Mouse (Mus musculus) cerebellum, adult 11-12 months (tissue): Measurements from ENCODE around the gene Anapc16.
"Not testable (repeated sequence)": the region's sequence is repeated elsewhere in the genome, so short reads cannot be mapped to it uniquely, and the experiment has no call there.

Experiments used
- DNase-seq: peaks from one replicate; pipeline ENCODE4 v3.0.0; 2022

The Anapc16 gene

GRCm38 (mm10) chr10:59999057-59999456 lies 3.9 kb downstream of the Anapc16 start:
- no peak for DNase-seq

- DNase-seq = no peak
Observed at GRCm38 (mm10) chr10:59997591-59997990, 5.3 kb downstream of the Anapc16 start.

GRCm38 (mm10) chr10:59995889-59996288 lies 7.0 kb downstream of the Anapc16 start:
- DNase-seq = no peak

- not testable (repeated sequence) for DNase-seq
Observed at GRCm38 (mm10) chr10:59993813-59994212, 9.1 kb downstream of the Anapc16 start.

GRCm38 (mm10) chr10:59992024-59992423 lies 10.9 kb downstream of the Anapc16 start:
- DNase-seq = no peak

- no peak for DNase-seq
Observed at GRCm38 (mm10) chr10:59991262-59991880, 11.6 kb downstream of the Anapc16 start.

- DNase-seq = no peak
Observed at GRCm38 (mm10) chr10:59990393-59990792, 12.5 kb downstream of the Anapc16 start.

- no peak for DNase-seq
Observed at GRCm38 (mm10) chr10:59988036-59988435, 14.9 kb downstream of the Anapc16 start.

GRCm38 (mm10) chr10:59982379-59982873 lies 20.5 kb downstream of the Anapc16 start:
- DNase-seq = no peak

- DNase-seq = no peak
Observed at GRCm38 (mm10) chr10:59981792-59982191, 21.1 kb downstream of the Anapc16 start.

GRCm38 (mm10) chr10:59981336-59981735 lies 21.6 kb downstream of the Anapc16 start:
- no peak for DNase-seq

- DNase-seq = no peak
Observed at GRCm38 (mm10) chr10:59980815-59981244, 22.1 kb downstream of the Anapc16 start.

- no peak for DNase-seq
Observed at GRCm38 (mm10) chr10:59978873-59979743, 23.8 kb downstream of the Anapc16 start.

- no peak for DNase-seq
Observed at GRCm38 (mm10) chr10:59978401-59978800, 24.5 kb downstream of the Anapc16 start.

- no peak for DNase-seq
Observed at GRCm38 (mm10) chr10:59977715-59978343, 25.1 kb downstream of the Anapc16 start.

- no peak for DNase-seq
Observed at GRCm38 (mm10) chr10:59977141-59977540, 25.8 kb downstream of the Anapc16 start.

GRCm38 (mm10) chr10:59974786-59975185 lies 28.1 kb downstream of the Anapc16 start:
- no peak for DNase-seq

- DNase-seq = peak; percentile 65
Observed at GRCm38 (mm10) chr10:59974191-59974664, 28.7 kb downstream of the Anapc16 start.

GRCm38 (mm10) chr10:59973400-59973799 lies 29.5 kb downstream of the Anapc16 start:
- no peak for DNase-seq

- no peak for DNase-seq
Observed at GRCm38 (mm10) chr10:59972999-59973398, 29.9 kb downstream of the Anapc16 start.

GRCm38 (mm10) chr10:59972534-59972933 lies 30.4 kb downstream of the Anapc16 start:
- DNase-seq = no peak

GRCm38 (mm10) chr10:59971813-59972212 lies 31.1 kb downstream of the Anapc16 start:
- DNase-seq = peak; percentile 36

GRCm38 (mm10) chr10:59970450-59971062 lies 32.4 kb downstream of the Anapc16 start:
- DNase-seq = peak; percentile 57
